Mouse (Mus musculus): Measurements from ENCODE around the gene Myo3b.

The Myo3b gene

GRCm38 (mm10) chr2:70352435-70353165 lies 313.7 kb downstream of the Myo3b start:
- DNase-seq (ENCODE audit: low spot score in 2 of 2) = no peak

DNA sequence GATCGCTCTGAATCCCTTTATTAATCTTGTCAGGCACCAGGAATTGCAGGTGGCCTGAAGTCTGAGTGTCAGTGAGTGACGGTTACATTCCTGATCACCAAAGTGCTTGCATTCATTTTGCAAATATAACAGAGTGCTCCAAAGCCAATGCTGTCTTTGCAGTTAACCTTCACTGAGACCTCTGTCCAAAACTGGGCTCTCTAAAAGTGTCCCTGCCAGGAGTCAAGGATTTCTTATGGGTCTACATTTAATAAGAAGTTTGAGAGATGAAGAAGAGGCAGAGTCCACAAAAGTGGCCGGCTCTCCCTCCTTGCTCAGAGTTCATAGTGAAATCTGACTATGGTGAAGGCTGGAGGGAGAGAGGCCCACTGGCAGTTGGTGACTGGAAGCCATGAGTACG lies 315.1 kb downstream of the Myo3b start:
- DNase-seq (ENCODE audit: low spot score in 2 of 2) = no peak

DNA sequence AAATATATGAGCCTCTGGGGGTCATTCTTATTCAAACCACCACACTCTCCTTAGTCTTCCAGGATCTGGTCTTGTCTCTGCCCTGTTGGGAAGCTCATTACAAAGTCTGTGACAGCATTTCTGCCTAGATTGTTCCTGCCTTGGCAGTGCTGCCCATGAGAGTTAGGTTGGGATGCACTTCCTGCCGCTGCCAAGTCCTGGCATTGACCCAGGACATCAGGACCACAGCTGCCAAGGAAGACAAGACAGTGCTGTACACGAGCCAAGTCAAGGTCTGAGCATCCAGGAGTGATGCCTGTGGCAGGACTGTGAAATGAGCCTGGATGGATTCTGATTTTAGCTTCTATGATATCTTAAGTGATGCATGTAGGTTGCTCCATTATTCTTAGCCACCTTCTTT lies 316.1 kb downstream of the Myo3b start:
- DNase-seq (ENCODE audit: low spot score in 2 of 2) = no peak

DNA sequence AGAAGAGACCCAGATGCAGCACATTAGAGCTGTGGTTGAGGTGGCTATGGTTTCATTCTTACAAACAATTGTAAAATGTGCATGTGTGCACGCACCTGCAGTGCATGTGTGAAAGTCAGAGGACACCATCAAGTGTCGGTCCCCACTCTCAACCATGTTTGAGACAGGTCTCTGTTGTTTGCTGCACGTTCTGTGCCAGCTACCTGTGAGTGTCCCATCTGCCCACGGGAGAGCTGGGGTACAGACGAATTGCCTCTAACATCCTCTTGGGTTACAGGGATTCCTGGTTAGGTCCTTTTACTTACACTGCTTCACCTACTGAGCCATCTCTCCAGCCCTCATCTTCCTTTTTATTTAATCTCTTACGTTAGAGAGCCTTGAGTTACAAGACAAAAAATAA lies 330.5 kb downstream of the Myo3b start:
- DNase-seq (ENCODE audit: low spot score in 2 of 2) = no peak

DNA sequence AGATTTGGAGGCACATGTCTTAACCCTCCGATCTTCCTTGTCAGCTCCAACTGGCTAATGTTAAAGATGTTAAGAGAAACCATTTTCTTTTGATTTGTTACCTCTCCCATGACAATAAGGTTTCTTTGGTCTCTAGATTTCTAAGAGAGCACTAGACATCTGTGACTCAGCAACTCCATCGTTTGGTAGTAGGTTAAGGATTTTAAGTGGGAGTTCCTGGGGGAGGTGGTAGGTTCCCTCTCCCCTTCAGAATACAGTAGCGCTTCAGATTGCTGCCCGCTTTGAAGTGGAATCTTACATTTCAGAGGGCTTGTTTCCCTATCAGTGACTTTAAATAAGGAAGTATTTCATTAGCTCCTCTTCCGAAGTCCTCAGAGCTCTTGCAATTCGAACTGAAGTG lies 340.4 kb downstream of the Myo3b start:
- DNase-seq (ENCODE audit: low spot score in 2 of 2) = no peak

GRCm38 (mm10) chr2:70379939-70380338 lies 341.0 kb downstream of the Myo3b start:
- no peak for DNase-seq (ENCODE audit: low spot score in 2 of 2)

- DNase-seq (ENCODE audit: low spot score in 2 of 2) = no peak
Observed at GRCm38 (mm10) chr2:70388645-70389044, 349.7 kb downstream of the Myo3b start.

DNA sequence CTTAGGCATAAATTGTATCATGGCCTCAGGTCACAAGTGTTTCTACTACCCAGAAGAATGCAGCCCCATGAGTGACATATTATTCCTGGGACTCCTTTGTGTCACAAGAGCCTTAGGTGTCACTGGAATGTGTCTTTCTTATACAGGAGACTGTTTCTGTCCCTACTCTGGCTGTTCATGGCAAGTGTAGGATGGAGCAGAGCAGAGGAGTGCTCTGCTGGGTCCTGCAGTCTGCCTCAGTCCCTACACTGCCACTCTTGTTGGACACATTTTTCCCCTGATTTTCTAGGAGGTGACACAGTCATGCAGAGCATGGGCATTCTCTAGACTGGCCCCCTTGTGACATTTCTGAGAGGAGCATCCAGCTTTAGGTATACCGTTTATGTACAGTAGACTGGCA lies 350.2 kb downstream of the Myo3b start:
- no peak for DNase-seq (ENCODE audit: low spot score in 2 of 2)

- DNase-seq (ENCODE audit: low spot score in 2 of 2) = no peak
Observed at GRCm38 (mm10) chr2:70397734-70398276, 358.9 kb downstream of the Myo3b start.

GRCm38 (mm10) chr2:70399441-70400115 lies 360.7 kb downstream of the Myo3b start:
- DNase-seq (ENCODE audit: low spot score in 2 of 2) = no peak

GRCm38 (mm10) chr2:70400321-70400720 lies 361.4 kb downstream of the Myo3b start:
- no peak for DNase-seq (ENCODE audit: low spot score in 2 of 2)

- no peak for DNase-seq (ENCODE audit: low spot score in 2 of 2)
Observed at GRCm38 (mm10) chr2:70404301-70404700, 365.4 kb downstream of the Myo3b start.

DNA sequence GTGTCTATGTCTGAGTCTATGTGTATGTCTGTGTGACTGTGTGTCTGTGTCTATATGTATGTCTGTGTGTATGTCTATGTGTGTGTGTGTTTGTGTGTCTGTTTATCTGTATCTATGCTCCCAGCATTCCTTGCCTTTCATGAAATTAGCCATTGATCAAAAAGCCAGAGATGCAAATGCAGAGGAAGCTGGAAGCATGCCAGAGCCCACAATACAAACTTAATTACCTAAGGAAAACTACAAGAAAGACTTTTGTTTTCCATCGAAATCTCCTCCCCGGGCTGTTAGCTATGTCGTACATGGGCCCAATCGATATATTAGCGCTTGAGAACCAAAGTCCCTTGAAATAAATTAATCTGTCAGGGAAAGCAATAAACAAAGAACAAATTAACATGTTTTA lies 367.9 kb downstream of the Myo3b start:
- no peak for DNase-seq (ENCODE audit: low spot score in 2 of 2)

GRCm38 (mm10) chr2:70407729-70408128 lies 368.8 kb downstream of the Myo3b start:
- DNase-seq (ENCODE audit: low spot score in 2 of 2) = no peak

DNA sequence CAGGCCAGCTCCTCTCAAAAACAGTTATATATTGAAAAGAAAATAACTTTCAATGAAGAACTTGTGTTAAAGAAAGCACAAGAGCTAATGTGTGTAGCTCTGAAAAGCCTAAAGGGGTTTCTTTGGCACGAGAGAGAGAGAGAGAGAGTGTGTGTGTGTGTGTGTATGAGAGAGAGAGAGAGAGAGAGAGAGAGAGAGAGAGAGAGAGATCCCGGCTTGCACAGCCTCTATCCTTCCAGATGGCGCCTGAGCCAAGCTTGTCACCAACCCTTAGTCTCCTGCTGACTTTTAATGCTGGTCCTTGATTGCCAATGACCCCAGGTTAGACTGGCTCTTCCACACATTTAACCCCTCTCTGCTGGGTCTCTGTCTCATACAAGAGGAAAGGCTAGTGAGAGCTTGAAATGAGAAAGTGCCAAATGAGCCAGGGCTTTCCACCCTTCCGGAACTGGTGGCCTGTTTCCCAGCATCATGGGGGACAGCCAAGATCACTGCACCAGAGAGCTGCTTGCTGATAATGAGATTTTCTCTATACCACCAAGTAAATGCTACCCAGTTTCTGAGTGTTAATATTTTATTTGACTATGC lies 371.5 kb downstream of the Myo3b start:
- no peak for DNase-seq (ENCODE audit: low spot score in 2 of 2)

DNA sequence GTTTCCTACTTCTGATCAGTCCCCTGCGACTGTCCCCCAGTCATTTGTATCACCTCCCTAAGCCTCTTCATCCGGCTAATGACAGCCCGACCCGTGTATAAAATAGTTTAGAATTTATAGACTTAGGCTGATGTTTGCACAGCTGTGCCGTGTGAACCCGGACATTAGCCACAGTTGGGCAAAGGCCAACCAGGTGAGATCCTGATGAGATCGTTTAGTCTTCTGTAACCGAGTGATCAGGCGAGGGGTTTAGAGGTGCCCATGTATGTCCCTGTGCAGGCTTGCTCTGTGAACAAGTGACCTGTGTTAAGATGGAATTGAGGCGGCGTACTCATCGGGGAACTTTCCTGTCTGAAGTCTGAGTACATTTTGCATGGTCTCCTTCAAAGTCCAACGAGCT lies 373.4 kb downstream of the Myo3b start:
- DNase-seq (ENCODE audit: low spot score in 2 of 2) = no peak

DNA sequence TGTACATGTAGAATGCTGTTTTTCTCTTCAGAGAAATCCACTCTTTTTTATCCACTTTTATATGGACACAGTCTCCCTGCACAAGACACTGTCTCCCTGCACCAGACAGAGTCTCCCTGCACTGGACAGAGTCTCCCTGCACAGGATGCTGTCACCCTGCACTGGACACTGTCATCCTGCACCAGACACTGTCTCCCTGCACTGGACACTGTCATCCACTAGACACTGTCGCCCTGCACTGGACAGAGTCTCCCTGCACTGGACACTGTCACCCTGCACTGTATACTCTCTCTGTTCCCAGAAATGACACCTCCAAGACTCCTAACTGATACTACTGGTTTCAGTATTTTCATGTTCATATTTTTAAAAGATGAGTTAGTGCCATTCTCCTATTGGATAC lies 375.5 kb downstream of the Myo3b start:
- DNase-seq (ENCODE audit: low spot score in 2 of 2) = no peak

DNA sequence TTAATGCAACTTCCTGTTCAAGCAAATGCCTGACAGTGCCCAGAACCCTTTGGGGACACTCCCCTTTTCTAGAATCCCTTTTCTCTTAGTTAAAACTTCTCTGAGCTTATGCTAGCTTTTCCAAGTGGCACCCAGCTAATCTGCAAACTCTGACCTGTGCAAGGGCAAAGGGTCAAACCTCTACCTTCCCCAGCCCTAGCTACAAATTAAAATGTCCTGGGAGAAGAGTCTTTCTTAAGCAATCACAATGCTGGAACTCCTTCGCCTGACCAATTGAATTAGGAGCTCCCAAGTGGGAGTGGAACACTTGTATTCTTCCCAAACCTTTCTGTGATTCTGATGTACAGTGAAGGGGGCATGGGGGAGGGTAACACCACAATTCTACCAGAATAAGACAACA lies 376.6 kb downstream of the Myo3b start:
- DNase-seq (ENCODE audit: low spot score in 2 of 2) = no peak

GRCm38 (mm10) chr2:70419336-70419735 lies 380.4 kb downstream of the Myo3b start:
- DNase-seq (ENCODE audit: low spot score in 2 of 2) = no peak

DNA sequence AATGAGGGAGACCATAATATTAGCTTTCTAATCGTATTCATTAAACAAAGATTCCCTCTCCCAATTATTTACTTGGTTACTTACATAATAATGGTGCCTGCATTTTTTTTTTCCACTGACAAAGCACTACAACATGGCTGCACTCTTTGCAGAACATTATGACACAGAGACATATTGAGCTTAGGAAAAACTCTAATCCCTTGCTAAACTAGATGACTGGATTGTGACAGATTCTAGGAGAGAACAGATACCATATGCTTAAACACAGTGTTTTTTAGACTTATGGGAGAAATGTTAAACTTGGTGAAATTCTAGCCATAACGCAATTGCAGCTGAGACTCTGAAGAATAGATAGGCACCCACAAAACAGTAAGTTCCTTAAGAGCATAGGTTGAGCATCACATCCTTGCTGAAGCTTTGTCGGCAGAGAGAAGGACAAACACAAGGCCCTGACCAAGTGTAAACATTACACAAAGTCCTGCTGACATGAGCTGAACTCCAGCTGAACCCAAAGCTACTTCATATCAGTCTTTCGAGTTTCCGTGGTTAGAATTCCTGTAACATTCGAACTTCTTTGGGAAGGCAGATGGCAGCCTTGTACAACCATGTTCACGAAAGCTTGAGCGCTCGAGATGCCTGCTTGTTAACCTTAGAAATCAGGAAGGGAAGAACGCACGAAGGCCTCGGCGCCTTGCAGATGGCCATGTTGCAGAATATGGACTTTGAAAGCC lies 382.4 kb downstream of the Myo3b start:
- DNase-seq (ENCODE audit: low spot score in 2 of 2) = no peak

- DNase-seq (ENCODE audit: low spot score in 2 of 2) = no peak
Observed at GRCm38 (mm10) chr2:70425611-70426010, 386.7 kb downstream of the Myo3b start.

DNA sequence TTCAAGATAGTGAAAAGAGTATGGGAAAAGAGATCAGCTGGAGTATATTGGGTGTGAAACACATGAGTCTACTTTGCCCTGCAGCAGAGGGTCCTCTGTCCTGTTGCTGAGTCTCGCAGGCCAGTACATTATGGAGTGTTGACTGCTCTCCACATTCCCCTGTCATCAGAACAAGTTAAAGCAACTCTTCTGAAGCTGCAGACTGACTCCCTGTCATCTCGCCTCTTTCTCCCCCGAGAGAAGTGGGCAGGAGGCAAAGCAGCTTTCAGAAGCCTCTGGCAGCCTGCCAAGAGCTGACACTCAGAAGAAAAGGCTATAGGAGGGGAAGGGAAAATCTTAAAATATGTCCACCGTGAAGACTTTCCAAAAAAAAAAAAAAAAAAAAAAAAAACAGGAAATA lies 404.1 kb downstream of the Myo3b start:
- DNase-seq (ENCODE audit: low spot score in 2 of 2) = no peak
